Mouse (Mus musculus) retina, postnatal 7 days (tissue): ENCODE data around the gene Scrt2.

Source experiments
- DNase-seq: peaks from one replicate; pipeline ENCODE4 v3.0.0-alpha.2; 2012; ENCODE audit warnings: low read depth, low spot score

Scrt2 gene

DNA sequence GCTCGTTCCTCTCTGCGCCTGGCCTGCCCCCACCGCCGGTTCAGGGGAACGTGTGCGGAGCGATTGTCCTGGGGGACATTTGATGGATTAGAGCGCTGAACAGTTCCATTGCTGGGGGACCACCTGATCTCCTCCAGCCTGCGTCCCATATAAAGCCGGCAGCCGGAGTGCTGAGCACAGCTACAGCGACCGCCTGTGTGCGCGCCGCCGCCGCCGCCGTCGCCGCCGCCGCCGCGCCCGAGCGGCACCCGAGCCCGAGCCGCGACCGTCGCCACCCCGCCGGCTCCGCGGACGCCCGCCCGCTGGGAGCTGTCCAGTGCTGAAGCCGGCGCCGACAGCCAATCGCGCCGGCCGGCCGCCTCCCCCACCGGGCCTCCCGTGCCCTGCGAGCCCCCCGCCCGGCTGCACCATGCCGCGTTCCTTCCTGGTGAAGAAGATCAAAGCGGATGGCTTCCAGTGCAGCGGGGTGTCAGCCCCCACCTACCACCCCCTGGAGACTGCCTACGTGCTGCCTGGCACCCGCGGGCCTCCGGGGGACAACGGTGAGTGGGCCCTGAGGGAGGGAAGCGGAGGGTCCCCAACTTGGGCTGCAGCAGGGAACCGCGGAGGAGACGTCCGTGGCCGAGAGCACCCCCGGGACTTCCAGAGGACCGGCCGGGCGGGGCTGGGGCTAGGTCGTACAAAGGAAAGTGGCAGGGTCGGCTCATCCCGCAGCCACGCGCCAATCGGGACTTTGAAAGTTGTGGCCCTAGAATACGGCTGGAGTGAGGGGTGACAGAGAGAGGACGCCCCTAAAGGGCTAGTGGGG is 516 bp downstream of the Scrt2 start:
- DNase-seq, result no peak

DNA sequence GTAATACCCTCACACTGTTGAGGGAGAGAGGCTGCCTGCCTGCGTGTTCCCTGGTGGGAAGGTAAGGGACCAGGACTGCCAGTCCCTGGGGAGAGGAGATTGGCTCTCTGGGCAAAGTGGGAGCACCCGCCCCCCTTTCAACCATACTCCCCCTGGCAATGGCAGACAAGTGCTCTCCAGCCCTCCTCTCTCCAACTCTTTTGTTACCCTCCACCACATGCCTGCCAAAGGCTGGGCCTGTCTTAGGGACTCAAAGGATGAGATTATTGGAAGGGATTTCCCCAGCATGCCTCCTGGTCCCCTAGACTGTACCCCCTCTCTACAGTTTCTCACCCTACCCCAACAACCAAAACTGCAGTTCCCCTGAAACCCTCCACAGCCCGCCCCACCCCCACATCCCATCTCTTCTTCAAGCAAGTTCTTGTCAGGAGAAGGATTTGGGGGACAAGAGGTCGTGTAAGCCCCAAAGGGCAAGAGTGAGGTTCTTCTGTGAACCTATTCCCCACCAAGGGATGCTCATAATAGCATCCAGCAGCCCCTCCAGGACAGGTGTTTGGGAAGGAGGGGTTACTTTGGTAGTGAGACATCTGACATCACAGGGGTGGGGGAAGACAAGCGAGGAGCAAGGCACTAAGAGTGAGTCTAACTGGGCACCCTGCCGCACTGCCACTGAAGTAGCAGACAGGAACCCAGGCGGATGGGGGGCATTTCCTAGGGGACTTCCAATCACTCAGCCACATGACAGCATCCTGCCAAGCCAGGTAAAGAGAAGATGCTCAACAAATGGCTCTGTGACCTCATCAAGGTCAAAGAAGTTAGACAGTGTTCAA is 1.3 kb downstream of the Scrt2 start:
- no peak for DNase-seq

DNA sequence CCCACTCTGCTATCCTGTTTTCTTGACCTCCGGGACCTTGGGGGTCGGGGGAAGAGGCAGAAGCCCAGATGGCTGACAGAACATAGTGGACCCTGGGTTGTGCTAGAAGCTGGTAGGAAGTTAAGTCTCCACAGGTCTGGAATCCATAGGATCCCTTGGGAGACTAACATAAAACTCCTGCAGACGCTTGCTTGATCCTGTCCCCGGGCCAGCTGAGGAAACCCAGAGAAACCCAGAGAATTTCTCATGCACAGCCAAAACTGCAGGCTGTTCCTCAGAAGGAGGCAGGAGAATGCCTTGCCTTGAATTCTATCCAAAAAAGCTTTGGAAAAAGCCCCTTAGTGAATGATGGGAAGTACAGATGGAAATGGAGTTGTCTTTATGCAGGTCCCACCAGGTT is 2.1 kb downstream of the Scrt2 start:
- no peak for DNase-seq

DNA sequence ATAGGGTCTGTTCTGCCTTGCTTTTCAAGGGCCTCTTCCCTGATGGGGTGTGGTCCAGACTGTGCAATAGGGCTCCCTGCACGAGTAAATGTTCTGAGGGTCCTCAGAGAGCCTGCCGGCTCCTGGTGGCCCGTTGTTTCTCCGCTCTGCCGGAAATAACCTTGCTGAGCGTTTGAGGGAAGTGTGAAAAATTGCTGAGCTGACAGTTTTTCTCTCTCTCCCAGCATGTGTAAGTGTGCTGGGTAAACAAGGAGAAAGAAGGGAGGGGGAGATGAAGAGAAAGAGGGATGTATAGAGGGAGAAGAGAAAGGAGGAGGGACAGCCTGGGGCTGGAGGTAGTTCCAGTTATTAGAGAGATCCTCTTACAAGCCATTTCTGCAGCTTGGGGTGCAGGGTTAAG is 3.0 kb downstream of the Scrt2 start:
- DNase-seq, result no peak

- no peak for DNase-seq
These were observed 4.1 kb downstream of the Scrt2 start for GRCm38 (mm10) chr2:152085414-152085813.

- DNase-seq, result no peak
These were observed 5.1 kb downstream of the Scrt2 start for GRCm38 (mm10) chr2:152086451-152086850.

DNA sequence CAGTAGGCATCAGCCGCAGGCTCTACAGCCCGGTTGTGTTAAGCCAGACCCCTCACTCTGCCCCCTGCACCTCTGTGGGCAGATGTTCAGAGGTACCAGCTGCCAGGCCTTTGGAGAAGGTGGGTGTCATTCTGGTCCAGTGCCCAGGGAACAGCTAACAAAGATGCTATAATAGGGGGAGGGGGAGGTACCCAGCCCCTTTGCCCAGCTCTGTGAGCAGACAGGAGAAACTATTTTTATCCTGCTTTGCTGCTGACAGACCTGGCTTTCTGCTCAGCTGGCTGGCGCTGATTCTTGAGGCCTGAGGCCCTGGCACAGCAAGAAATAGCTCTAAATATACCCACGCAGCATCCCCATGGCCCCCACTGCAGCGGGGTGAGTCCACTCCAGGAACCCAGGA is 5.8 kb downstream of the Scrt2 start:
- no peak for DNase-seq

- no peak for DNase-seq
These were observed 7.7 kb downstream of the Scrt2 start for GRCm38 (mm10) chr2:152089078-152089477.

DNA sequence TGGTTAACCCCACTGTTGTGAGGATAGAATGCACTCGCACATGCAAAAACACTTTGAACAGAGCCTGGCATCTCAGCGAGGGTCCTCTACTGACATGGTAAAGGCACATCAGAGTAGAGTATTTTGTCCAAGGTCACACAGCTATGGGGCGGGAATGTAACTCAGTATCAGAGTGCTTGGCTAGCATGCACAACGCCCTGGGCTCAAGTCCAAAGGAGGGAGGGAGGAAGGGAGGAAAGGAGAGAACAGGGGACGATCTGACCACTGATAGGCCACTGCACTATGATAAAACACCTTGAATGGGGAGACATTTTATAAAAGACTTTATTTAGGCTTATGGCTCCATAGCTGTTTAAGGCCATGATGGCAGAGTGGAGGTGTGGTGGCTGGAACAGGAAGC is 8.3 kb downstream of the Scrt2 start:
- no peak for DNase-seq

GRCm38 (mm10) chr2:152090486-152090885 is 9.2 kb downstream of the Scrt2 start:
- no peak for DNase-seq

- no peak for DNase-seq
These were observed 10.2 kb downstream of the Scrt2 start for GRCm38 (mm10) chr2:152091342-152092056.

GRCm38 (mm10) chr2:152092927-152093326 is 11.6 kb downstream of the Scrt2 start:
- no peak for DNase-seq

DNA sequence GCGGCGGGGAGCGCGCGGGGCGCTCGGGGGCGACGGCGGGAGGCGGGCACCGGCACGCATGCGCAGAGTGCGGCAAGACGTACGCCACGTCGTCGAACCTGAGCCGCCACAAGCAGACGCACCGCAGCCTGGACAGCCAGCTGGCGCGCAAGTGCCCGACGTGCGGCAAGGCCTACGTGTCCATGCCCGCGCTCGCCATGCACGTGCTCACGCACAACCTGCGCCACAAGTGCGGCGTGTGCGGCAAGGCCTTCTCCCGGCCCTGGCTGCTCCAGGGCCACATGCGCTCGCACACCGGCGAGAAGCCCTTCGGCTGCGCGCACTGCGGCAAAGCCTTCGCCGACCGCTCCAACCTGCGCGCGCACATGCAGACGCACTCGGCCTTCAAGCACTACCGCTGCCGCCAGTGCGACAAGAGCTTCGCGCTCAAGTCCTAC is 12.0 kb downstream of the Scrt2 start:
- DNase-seq, result no peak

DNA sequence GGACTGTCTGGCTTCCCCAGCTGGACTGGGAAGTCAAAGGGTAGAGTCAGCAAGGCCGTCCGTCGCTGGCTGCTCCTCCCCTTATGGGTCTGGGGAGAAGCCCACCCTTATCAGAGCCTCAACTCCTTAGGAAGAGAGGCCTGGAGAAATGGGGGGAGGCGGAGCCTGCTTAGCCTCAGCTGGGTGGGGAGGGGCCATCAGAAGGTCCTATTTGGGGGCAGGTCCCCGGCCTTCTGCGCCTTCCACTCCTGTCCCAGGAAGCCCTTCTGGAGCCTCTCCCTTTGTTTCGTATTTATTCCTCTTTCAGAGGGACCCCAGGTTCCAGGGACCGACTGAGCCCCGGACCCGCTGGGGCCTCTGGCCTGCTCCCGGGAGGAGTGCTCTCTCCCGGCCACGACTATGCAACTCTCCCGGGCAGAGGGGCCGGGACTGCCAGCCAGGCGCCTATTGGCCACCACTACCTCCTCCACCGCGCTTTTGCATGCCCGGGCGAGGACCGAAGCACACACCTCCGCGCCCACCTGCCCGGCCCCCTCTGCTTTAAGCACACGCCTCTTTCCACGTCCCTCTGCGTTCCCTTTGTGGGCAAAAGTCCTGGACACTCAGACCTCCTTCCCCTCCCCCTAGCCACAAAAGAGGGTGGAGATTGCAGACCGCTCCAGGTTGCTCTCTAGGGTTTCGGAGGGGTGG is 13.7 kb downstream of the Scrt2 start:
- DNase-seq, result no peak

- DNase-seq, result no peak
These were observed 15.6 kb downstream of the Scrt2 start for GRCm38 (mm10) chr2:152096922-152097321.

DNA sequence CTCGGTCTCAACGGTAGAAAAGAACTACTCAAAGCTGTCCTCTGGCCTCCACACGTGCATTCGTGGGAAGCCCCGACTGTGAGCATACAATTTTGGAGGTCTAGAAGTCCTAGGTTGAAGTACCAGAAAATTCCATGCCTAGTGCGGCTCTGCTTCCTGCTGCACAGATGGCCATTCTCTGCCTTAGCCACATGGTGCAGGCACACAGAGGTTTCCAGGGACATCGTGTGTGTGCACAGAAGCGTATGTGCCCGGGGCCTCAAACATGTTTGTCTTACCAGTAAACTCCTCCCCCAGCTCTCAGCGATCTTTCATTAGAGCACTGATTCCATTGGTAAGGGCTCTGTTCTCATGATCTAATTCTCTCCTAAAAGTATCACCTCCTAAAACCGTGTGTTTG is 16.6 kb downstream of the Scrt2 start:
- no peak for DNase-seq

GRCm38 (mm10) chr2:152099538-152099937 is 18.2 kb downstream of the Scrt2 start:
- DNase-seq, result no peak

- no peak for DNase-seq
These were observed 20.4 kb downstream of the Scrt2 start for GRCm38 (mm10) chr2:152101761-152102160.

DNA sequence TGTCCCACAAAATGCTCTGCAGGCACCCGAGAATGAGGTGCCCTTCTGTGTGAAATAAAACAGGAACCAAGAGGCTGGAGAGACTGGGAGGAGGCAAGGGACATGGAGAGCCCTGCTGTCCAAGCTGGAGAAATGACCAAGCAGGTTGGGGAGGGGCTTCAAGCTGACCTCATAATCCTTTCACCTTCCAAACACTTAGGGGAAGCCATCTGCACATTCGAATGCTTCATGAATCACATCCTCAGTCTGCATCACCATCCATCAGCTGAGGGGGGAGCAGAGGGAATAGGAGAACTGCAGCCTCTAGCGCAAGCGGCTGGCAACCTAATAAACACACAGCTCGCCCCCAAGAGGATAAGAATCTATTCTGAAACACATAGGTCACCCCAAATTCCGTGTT is 21.0 kb downstream of the Scrt2 start:
- no peak for DNase-seq

DNA sequence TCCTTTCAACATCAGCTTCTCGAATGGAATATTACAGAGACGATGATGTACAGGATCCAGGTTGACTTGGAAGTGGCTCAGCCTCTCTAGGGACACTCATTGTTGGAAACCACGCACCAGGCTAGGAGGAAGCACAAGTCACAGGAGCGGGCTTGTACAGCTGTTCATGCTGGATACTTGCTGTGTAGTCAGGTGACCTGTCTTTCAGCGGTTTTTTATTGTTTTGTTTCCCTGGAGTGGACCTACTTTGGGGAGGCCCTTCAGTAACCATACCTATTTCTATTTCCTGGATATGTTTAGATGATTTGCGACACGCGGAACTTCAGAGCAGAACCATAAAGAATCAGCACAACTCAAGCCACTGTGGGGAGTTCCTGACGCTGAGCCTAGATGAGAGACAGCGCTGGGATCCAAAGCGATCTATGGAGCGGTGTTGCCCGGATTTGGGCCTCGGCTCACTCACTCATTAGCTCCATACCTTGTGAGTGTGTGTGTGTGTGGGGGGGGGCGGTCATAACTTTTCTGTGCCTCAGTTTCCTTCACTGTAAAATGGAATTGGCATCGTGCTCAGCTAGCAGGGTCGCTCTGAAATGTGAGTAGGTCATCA is 23.5 kb downstream of the Scrt2 start:
- DNase-seq, result no peak
